Mouse (Mus musculus) neural tube, embryonic 15.5 days (tissue): ENCODE measurements at regions not wholly inside any gene's neighbourhood (a gene's known extent, or its start where the extent isn't known, plus 50 kb on each side); places are given as distances from the start of the nearest gene placed in this dataset.
A peak's percentile ranks its signal among the peaks of the same experiment; 100 is the strongest.

Source experiments
- ATAC-seq: fragments of 200-750 bp; cut with Nextera tagmentation; 2 replicates; pipeline ENCODE4 v1.8.0; 2017; ENCODE audit warnings: mild to moderate bottlenecking, moderate TSS enrichment, moderate library complexity; ENCODE audit not compliant: low FRiP score
- H3K27ac ChIP-seq: fragments of 300-500 bp; sonication (generic); replicated peaks from 2 replicates; pipeline ENCODE4 v1.5.1; 2015; ENCODE audit warnings: mild to moderate bottlenecking, inconsistent platforms
- H3K27me3 ChIP-seq: fragments of 300-500 bp; sonication (generic); replicated peaks from 2 replicates; pipeline ENCODE4 v1.6.1; 2015; ENCODE audit warnings: inconsistent platforms
- H3K36me3 ChIP-seq: fragments of 300-500 bp; sonication (generic); 2 replicates; pipeline ENCODE4 v1.6.1; 2015; ENCODE audit warnings: inconsistent platforms
- H3K4me1 ChIP-seq: fragments of 300-500 bp; sonication (generic); 2 replicates; pipeline ENCODE4 v1.6.1; 2015; ENCODE audit warnings: inconsistent platforms
- H3K4me2 ChIP-seq: fragments of 300-500 bp; sonication (generic); 2 replicates; pipeline ENCODE4 v1.6.1; 2015; ENCODE audit warnings: inconsistent platforms, mild to moderate bottlenecking, moderate library complexity
- H3K4me3 ChIP-seq: fragments of 300-500 bp; sonication (generic); replicated peaks from 2 replicates; pipeline ENCODE4 v1.5.1; 2015; ENCODE audit warnings: mild to moderate bottlenecking, inconsistent platforms
- H3K9ac ChIP-seq: fragments of 300-500 bp; sonication (generic); replicated peaks from 2 replicates; pipeline ENCODE4 v1.6.1; 2015; ENCODE audit warnings: mild to moderate bottlenecking, inconsistent platforms
- H3K9me3 ChIP-seq: fragments of 300-500 bp; sonication (generic); replicated peaks from 2 replicates; pipeline ENCODE4 v1.6.1; 2016; ENCODE audit warnings: inconsistent platforms
- WGBS: fragments of 180-500 bp; shearing (Covaris S2); methylation state at CpG from one replicate; pipeline ENCODE4 v1.1.7; 2015; ENCODE audit warnings: mixed read lengths; 5-methylcytosine and 5-hydroxymethylcytosine counted together

- ATAC-seq, result no peak
- Histone ChIP-seq H3K27ac (no peak overlapping the region), H3K9ac (no peak overlapping the region), H3K36me3 (no peaks in the 10 kb centered on the region), H3K4me2 (no peak overlapping the region), H3K4me1 (no peaks in the 10 kb centered on the region), H3K9me3 (no peaks in the 10 kb centered on the region), H3K4me3 (no peak overlapping the region), H3K27me3 (no peaks in the 10 kb centered on the region)
- WGBS, result 83% methylated on average over 1 of the region's 1 CpGs
Measured at GRCm38 (mm10) chr4:105486376-105486775, 303.3 kb upstream of the Gm12728 start.

DNA sequence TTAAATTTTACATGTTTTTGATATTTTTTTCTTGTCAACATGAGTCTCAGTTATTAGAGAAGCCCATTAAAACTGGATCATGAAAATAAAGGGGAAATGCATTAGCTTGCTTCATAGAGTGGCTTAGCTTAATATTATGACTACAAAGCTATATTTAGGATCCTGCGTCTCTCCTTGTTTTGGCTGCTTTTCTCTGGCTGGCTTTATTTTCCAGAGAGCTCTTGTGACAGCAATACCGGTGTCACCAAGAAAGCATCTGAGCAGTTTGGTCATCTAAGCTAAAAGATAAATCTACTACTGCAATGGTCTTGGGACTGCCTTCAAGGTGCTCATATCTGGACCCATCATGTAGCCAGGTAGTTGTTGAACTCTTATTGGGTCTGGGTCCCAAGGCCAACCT, 293.5 kb upstream of the Gm12728 start:
- no peaks in the 10 kb centered on the region for H3K27me3 ChIP-seq
- 91% methylated on average over 2 of the region's 2 CpGs for WGBS
- no peak overlapping the region for H3K27ac ChIP-seq

DNA sequence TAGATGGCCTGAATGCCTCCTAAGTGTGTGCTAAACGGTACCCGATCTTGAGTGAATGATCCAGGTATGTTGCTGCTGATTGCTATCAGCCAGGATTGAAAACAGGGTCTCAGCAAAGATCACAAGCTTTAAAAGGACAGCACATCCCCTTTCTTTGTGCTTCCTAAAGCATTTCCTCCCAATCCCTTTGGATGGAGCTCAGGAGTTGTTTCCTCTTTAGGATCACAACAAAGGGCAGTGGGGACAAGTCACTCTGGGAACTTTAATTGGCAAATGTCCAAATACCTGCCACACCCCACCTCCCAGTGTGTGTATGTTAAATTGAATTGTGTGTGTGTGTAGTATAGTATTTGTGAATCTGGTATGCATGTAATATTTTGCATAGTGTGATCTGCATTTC, 283.5 kb upstream of the Gm12728 start:
- Histone ChIP-seq H3K9ac (no peak overlapping the region), H3K27me3 (no peaks in the 10 kb centered on the region), H3K27ac (no peak overlapping the region), H3K9me3 (no peaks in the 10 kb centered on the region), H3K4me2 (no peak overlapping the region), H3K36me3 (no peaks in the 10 kb centered on the region), H3K4me3 (no peak overlapping the region), H3K4me1 (no peaks in the 10 kb centered on the region)
- ATAC-seq, result no peak
- 73% methylated on average over 2 of the region's 2 CpGs for WGBS

More for the DNA sequence above, 293.5 kb upstream of the Gm12728 start:
- Histone ChIP-seq H3K36me3 (no peaks in the 10 kb centered on the region), H3K9ac (no peak overlapping the region), H3K9me3 (no peaks in the 10 kb centered on the region), H3K4me1 (no peaks in the 10 kb centered on the region), H3K4me3 (no peak overlapping the region), H3K4me2 (no peak overlapping the region)
- no peak for ATAC-seq

DNA sequence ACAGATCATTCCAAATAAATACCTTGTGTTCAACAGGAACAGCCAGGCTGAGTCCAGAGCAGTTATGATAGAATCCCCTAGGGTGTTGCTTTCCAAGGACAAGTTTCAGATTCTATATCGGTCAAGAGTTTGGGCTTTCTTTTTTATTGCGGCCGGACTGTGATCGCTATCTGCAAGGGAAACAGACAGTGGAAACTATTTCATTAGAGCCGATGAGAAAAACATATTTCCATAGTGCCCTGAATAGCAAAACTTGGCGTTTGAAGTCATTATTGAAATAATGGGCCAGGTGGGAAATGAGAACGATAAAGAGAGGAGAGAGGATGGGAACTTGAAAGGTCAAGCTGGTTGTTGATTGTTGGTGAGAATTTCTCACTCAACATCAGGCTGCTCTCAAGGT, 282.4 kb upstream of the Gm12728 start:
- no peaks in the 10 kb centered on the region for H3K9me3 ChIP-seq
- no peaks in the 10 kb centered on the region for H3K36me3 ChIP-seq
- no peaks in the 10 kb centered on the region for H3K4me1 ChIP-seq
- H3K4me2 ChIP-seq, result no peak overlapping the region
- no peak for ATAC-seq
- H3K27ac ChIP-seq, result no peak overlapping the region
- WGBS, result 81% methylated on average over 7 of the region's 7 CpGs
- no peak overlapping the region for H3K9ac ChIP-seq
- no peaks in the 10 kb centered on the region for H3K27me3 ChIP-seq
- H3K4me3 ChIP-seq, result no peak overlapping the region

DNA sequence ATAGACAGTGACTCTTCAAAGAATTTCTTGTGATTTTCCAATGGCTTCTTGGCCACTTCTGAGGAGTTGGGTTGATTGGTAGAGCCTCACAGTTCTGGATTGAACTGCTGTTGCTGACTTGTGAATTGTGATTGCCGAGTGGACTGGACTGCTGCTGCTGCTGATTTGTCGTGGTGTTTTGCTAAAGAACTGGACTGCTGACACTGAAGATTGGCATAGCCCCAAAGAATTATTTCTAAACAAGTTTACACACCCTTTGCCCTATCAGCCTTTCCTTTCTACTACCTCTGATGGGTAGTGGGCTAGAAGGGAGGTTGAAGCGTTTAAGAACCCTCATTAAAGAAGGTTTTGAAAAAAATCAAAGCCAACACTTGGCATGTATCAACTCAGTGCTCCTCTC, 280.6 kb upstream of the Gm12728 start:
- Histone ChIP-seq H3K27me3 (no peaks in the 10 kb centered on the region), H3K4me3 (no peak overlapping the region), H3K4me1 (no peaks in the 10 kb centered on the region), H3K9me3 (no peaks in the 10 kb centered on the region), H3K27ac (no peak overlapping the region), H3K9ac (no peak overlapping the region), H3K4me2 (no peak overlapping the region), H3K36me3 (no peaks in the 10 kb centered on the region)
- WGBS, result 89% methylated on average over 3 of the region's 3 CpGs
- no peak for ATAC-seq

- Histone ChIP-seq H3K27ac (no peak overlapping the region), H3K4me3 (no peak overlapping the region), H3K36me3 (no peaks in the 10 kb centered on the region), H3K4me2 (no peak overlapping the region), H3K9me3 (no peaks in the 10 kb centered on the region), H3K27me3 (no peaks in the 10 kb centered on the region), H3K9ac (no peak overlapping the region), H3K4me1 (no peaks in the 10 kb centered on the region)
- WGBS, result 91% methylated on average over 1 of the region's 1 CpGs
- ATAC-seq, result no peak
Measured at GRCm38 (mm10) chr4:105510406-105510805, 279.3 kb upstream of the Gm12728 start.

DNA sequence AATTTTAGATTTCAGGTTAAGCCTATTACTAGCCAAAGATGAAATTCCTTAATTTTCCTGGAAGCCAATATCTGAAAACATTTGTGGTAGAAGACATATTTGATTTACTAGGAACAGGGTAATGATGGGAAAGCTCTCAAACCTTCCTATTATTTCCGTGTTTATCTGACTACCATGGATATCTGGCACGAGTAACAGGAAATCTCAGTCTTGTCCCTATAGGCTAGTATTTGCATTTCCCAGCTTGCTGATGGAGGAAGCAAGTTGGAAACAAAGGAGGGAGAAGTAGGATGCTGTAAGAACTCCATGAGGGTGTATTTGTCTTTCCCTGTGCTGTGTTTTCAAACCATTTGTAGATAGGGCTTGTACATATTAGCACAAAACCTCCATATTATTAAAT, 264.5 kb upstream of the Gm12728 start:
- Histone ChIP-seq H3K9me3 (no peaks in the 10 kb centered on the region), H3K4me1 (no peaks in the 10 kb centered on the region), H3K27ac (no peak overlapping the region), H3K4me2 (no peak overlapping the region), H3K4me3 (no peak overlapping the region), H3K27me3 (no peaks in the 10 kb centered on the region), H3K9ac (no peak overlapping the region), H3K36me3 (no peaks in the 10 kb centered on the region)
- no peak for ATAC-seq
- WGBS, result 51% methylated on average over 2 of the region's 2 CpGs

DNA sequence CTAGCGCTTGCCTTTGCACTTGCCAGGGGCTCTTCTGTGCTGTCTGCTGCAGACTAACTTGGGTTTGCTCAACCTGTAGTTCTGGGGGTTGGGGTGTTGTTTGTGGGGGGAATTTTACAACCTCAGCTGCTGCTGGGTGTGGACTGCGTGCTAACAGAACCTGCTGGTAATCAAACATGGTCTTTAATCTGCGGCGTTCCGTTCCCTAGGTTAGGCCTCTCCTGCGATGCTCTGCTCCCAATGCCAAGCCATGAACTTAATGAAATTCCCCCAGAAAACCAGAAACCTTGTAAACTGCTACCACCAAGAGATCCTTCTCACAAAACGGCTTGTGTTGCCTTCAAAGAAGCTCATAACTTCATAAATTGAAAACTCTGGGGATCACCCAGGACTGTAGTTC, 262.9 kb upstream of the Gm12728 start:
- Histone ChIP-seq H3K9me3 (no peaks in the 10 kb centered on the region), H3K9ac (no peak overlapping the region), H3K4me3 (no peak overlapping the region), H3K4me2 (no peak overlapping the region), H3K4me1 (peaks cover 5% of the 10 kb centered on the region), H3K27ac (no peak overlapping the region), H3K36me3 (no peaks in the 10 kb centered on the region), H3K27me3 (no peaks in the 10 kb centered on the region)
- 83% methylated on average over 7 of the region's 7 CpGs for WGBS
- ATAC-seq, result no peak

DNA sequence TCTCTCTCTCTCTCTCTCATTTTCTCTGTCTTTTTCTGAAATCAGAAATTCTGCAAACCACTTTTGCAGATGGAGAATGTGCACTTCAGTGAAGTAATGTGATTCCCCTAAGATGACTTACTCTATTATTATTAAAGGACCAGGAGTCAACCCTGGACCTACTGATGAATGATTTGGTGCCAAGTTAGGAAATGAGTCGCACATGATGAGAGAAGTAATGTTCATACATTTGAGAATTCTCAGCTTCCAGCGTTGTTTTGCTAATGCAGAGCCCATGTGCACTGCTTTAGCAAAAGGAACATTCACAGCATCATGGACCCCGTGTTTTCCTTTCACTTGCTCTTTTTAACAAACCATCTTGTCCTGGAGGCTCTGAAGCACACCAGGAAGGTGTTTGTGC, 262.4 kb upstream of the Gm12728 start:
- H3K9ac ChIP-seq, result no peak overlapping the region
- H3K9me3 ChIP-seq, result no peaks in the 10 kb centered on the region
- H3K27me3 ChIP-seq, result no peaks in the 10 kb centered on the region
- no peak overlapping the region for H3K4me3 ChIP-seq
- no peak for ATAC-seq
- WGBS, result 65% methylated on average over 3 of the region's 3 CpGs
- H3K36me3 ChIP-seq, result no peaks in the 10 kb centered on the region
- H3K4me2 ChIP-seq, result no peak overlapping the region
- no peak overlapping the region for H3K27ac ChIP-seq
- H3K4me1 ChIP-seq, result peaks cover 10% of the 10 kb centered on the region

- Histone ChIP-seq H3K4me3 (no peak overlapping the region), H3K4me2 (peak overlapping the region; percentile 19; the same call in 1 of the 2 replicates), H3K4me1 (peaks cover 10% of the 10 kb centered on the region), H3K9me3 (no peaks in the 10 kb centered on the region), H3K36me3 (no peaks in the 10 kb centered on the region), H3K9ac (no peak overlapping the region), H3K27ac (peak overlapping the region; percentile 11; the same call in 1 of the 2 replicates), H3K27me3 (no peaks in the 10 kb centered on the region)
- ATAC-seq, result no peak; the same call in 1 of the 2 replicates
- 42% methylated on average over 16 of the region's 16 CpGs for WGBS
Measured at GRCm38 (mm10) chr4:105531651-105532425, 257.8 kb upstream of the Gm12728 start.

DNA sequence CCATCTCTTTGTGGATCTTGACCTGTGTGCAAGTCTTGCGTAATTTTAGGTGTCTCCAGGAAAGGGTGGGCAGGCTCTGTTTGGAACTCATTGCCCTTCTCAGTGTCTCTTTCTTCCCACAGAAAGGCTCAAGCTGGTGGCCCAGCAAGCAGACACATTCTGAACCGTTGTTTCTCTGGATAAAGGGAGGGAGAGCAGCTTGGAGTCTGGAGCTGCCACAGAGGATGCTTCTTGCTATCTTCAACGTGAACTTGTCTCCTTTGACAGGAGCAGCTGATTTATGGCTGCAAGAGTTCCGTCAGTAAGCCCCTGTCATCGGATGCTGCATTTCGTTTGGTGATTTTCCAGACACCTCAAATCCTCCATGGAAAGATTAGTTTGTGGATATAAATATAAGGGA, 254.2 kb upstream of the Gm12728 start:
- no peaks in the 10 kb centered on the region for H3K36me3 ChIP-seq
- WGBS, result 68% methylated on average over 6 of the region's 6 CpGs
- no peak overlapping the region for H3K4me3 ChIP-seq
- no peak for ATAC-seq
- no peaks in the 10 kb centered on the region for H3K27me3 ChIP-seq
- no peak overlapping the region for H3K4me2 ChIP-seq
- peaks cover 10% of the 10 kb centered on the region for H3K4me1 ChIP-seq
- no peak overlapping the region for H3K9ac ChIP-seq
- no peak overlapping the region for H3K27ac ChIP-seq
- H3K9me3 ChIP-seq, result no peaks in the 10 kb centered on the region

DNA sequence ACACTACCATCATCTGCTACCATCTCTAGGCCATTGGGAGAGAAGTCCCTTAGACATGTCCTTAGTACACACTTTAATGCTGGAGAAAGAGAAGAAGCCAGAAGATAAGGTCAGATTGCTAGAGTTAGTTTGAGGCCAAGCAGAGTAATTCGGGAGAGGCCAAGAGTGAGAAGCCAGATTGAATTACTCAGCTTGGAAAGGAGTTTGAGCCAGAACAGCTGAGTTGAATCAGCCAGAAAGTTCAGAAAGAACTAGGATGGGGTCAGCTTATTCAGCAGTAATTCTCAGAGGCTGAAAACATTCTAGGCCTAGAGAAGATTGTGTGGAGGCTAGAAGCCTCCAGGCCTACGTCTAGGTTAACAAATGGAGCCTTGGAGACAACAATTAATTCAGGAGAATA, 244.2 kb upstream of the Gm12728 start:
- Histone ChIP-seq H3K27ac (no peak overlapping the region), H3K9me3 (no peaks in the 10 kb centered on the region), H3K4me1 (no peaks in the 10 kb centered on the region), H3K4me3 (no peak overlapping the region), H3K9ac (no peak overlapping the region), H3K27me3 (no peaks in the 10 kb centered on the region), H3K36me3 (no peaks in the 10 kb centered on the region), H3K4me2 (no peak overlapping the region)
- WGBS, result 87% methylated on average over 2 of the region's 2 CpGs
- ATAC-seq, result no peak
